Mouse (Mus musculus): ENCODE measurements around the gene Il9. TPM values are rescaled to one million over a fixed set of nuclear protein-coding genes. Genes with fewer than 3 reads are reported as not detected.

Gene Il9
- total RNA-seq (2023; ENCODE audit: inconsistent age): not detected in 4 replicates

GRCm38 (mm10) chr13:56482146-56482545 is at the start of gene Il9:
Gene Il9, minus strand, starts transcription at chr13:56482246.

DNA sequence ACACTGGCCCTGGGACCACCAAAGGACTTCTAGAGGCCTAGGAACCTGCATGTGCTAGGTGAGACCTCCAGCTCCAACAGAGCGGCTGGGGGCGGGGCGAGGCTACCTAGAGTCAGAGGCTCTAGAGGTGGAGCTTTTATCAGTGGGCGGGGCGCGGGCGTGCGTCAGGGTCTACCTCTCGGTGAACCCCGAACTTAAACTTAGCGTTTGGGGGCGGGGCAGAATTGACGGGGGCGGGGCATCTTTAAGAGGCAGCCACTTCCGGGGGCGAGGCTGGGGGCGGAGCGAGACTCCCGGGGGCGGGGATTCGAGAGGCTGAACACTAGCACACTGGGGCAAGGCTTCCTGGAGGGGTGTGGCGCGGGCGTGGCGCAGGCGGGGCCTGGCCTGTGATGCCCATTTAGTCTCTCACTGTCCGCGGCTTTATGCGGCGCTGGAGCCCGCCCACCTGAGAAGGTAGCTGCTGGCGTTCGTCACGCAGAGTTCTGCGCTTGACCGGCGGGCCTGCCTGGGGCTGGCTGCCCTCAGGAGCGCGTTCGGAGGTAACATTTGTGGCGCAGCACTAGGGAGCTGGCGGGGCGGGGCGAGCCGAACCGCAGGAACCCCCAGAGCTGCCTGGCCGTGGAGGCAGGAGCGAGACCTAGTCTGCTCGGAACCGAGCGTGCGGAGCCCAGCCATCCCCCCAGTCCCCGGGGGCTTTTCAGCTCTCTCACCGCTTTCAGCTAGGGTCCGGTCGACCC is 40.2 kb upstream of the Il9 start, which contains the start of gene Fbxl21:
TSS of gene Fbxl21 (plus strand) at position 392 of the 740 bp plus-strand sequence.

GRCm38 (mm10) chr13:56438211-56439075 is 43.6 kb downstream of the Il9 start, which contains the start of gene Slc25a48:
Gene Slc25a48, plus strand, starts transcription at chr13:56438355.

Other genes with a start within 250 kb of the Il9 start
- gene Neurog1, start 230.1 kb downstream of the Il9 start, total RNA-seq (2023; ENCODE audit: inconsistent age): not detected in 4 replicates
- gene Cxcl14, start 185.7 kb downstream of the Il9 start, total RNA-seq (2023; ENCODE audit: inconsistent age): not detected in 4 replicates
- gene Gm3045, start 55.7 kb downstream of the Il9 start, total RNA-seq (2023; ENCODE audit: inconsistent age): not detected in 4 replicates
- not detected in 4 replicates for gene Slc25a48, start 43.9 kb downstream of the Il9 start, total RNA-seq (2023; ENCODE audit: inconsistent age)
- gene Fbxl21, start 40.2 kb upstream of the Il9 start, total RNA-seq (2023; ENCODE audit: inconsistent age): 1.1 to 1.2 TPM (median 1.1 TPM) in 4 replicates
- gene Lect2, start 66.3 kb upstream of the Il9 start, total RNA-seq (2023; ENCODE audit: inconsistent age): not detected in 4 replicates
- 2.7 to 3.9 TPM (median 3.4 TPM) in 4 replicates for gene Tgfbi, start 127.3 kb upstream of the Il9 start, total RNA-seq (2023; ENCODE audit: inconsistent age)
- gene Smad5, start 220.8 kb upstream of the Il9 start, total RNA-seq (2023; ENCODE audit: inconsistent age): 36.9 to 40.2 TPM (median 37.7 TPM) in 4 replicates